Mouse (Mus musculus): ENCODE data around the gene Acer2.

Acer2 gene

GRCm38 (mm10) chr4:86957576-86958411 lies 83.6 kb downstream of the Acer2 start:
- no peak for DNase-seq (ENCODE audit: low read depth, low spot score)

DNA sequence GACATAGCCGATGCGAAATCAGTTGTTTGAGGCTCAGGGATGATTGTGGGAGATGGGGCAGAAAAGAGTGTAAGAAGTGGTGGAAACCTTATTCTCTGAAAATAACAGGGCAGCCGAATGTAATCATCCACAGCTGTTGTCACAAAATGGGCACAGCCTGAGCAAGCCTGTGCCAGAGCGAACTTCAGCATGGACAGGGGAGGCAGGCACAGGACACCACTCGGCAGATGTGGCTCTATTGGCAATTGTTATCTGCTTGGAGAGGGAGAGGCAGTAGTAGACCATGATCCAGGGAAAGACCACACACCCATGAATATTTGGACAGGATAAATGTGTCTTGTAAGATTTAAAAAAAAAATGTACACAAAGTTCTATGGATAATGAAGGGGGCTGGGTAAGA lies 103.1 kb downstream of the Acer2 start:
- DNase-seq (ENCODE audit: low read depth, low spot score) = no peak

All from c-Kit-negative CD71-positive TER-119-positive erythroid progenitor cells, embryonic 14.5 days (primary cell).